Mouse (Mus musculus): ENCODE data around the gene Gmeb2.
A peak's percentile ranks its signal among the peaks of the same experiment; 100 is the strongest.

Gmeb2 gene

DNA sequence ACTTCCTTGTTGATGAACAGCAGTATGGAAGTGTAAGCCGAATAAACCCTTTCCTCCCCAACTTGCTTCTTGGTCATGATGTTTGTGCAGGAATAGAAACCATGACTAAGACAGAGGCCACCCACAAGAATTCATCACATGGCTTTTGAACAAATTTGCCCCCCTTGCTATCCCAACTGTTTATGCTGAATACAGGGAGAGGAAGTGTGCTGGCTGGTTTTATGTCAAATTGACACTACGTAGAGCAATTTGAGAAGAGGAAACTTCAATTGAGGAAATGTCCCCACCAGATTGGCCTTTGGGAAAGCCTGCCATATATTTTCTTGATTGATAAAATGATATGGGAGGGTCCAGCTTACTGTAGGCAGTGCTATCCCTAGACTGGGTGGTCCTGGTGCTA is 14.0 kb downstream of the Gmeb2 start:
- no peak for DNase-seq

DNA sequence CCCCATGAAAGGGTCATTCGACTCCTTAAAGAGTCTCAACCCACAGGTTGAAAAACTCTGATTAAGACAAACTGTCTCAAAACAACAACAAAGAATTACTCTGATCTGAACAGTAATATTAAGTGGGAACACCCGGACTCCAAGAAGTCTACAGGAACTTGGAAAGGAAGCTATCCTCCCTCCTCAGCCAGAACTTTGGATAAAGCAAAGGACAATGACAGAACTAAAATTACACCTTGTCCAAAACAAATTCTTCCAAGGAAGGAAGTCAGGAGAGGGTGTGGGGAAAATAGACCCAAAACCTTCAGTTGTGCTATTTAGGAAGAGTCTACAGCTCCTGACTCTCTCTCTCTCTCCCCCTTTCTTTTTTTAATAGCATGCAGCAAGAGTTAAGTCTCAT is 15.7 kb downstream of the Gmeb2 start:
- DNase-seq = no peak

DNA sequence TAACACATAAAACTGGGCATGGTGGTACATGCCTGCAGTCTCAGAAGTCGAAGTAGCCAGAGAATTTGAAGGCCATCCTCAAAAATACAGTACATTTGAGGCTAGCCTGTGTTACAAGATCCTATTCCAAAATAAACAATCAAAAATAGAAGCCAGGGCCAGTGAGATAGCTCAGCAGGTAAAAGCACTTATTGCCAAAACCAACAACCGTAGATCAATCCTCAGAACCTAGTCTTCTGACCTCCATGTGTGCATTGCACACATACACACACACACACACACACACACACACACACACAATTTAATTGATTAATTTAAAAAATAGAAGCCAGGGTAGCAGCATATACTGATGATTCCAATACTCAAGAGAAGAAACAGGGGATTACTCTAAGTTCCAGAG is 21.0 kb downstream of the Gmeb2 start:
- DNase-seq = no peak

DNA sequence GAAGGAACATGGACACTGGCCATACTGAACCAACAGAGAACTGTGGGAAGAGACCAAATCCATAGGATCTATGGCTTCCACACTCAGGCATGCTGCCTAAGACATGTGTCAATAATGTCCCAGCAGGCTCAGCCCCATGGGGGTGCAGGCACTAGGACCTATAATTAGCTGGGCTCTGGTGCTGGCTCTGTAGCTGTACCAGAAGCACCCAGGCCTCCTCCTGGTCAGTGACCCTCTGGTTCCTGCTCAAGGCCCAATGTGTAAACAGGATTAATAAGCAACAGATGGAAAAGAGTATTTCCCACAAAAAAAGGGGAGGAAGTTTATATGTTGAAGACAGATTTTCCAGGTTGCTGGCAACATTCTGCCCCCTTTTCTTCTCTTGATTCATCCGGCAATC is 34.6 kb downstream of the Gmeb2 start:
- DNase-seq = no peak

DNA sequence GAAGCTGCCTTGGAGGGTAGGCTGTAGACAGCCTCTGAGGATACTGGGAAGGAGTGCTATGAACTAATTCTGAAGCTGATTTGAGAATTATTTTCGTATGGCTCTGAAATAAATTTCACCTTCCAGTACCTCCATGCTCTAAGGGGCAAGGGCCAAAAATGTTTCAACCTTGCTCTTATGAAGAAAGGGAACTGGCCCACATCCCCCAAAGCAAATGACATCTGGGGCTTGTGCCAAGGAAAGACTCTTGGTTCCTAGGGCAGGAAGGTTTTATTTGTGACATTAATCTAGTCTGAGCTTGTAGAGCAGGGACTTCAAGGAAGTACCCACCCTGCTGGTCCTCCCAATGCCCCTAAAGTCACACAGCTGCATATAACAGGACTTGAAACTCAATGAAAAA is 36.0 kb downstream of the Gmeb2 start:
- no peak for DNase-seq

DNA sequence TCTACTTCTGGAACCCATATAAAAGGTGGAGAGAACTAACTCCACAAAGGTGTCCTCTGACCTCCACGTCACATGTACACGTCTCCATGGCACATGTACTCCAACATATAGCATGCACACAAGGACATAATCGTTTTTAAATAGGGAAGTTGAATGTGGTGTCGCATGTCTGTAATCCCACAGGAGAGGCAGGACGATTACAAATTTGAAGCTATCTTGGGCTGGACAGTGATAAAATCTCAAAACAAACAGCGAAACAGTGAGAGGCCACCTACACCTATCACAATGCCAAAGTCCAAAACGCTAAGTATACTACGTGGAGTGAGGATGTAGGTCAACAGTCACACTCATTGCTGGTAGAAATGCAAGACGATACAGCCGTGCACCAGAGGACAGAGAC is 38.6 kb downstream of the Gmeb2 start:
- DNase-seq = no peak

DNA sequence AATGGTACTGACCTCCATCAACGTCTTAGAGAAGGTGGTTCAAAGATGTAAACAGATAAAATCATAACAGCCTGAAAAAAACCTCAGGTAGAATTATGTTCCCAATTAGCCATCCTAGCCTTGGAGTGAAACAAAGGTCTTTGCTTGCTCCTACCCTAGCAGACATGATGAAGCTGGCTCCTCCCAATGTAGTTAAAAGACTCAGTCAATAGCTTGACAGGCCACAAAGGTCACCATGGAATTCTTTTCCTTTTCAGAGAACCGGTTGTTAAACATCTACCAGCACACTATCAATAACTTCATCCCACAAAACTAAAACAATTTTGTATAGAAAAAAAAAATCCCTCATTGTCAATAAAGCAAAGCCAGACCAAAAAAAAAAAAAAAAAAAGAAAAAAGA is 42.8 kb downstream of the Gmeb2 start:
- DNase-seq = no peak

DNA sequence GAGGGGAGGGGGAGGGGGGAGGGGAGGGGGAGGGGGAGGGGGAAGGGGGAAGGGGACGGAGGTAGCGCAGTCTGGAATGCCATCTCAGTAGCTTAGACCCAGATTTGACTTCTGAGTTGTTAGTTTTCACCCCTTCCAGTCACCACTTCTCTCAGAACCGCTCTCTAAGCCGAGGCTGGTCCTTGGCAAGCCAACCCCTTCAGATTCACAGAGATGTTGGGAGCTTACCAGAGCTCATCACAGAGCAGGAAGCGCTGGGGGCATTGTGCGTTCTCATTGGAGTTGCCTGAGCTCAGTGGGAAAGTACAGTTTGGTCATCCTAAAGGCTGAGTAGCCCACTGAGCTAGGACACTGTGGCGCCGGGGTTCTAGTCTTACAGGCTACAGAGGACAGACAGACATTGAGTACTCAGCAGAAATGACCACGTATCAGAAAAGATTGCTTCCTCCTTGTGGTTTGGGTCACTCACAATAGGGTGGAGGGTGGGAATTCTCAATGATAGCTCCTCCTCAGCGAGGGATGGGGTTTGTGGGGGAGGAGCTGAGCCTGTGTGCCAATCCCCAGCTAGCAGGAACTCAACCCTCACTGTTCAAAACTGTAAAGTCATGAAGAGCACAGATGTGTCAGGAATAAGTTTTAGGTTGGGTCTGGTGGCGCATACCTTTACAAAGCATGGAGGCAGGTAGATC is 44.0 kb downstream of the Gmeb2 start:
- DNase-seq = peak; percentile 55

DNA sequence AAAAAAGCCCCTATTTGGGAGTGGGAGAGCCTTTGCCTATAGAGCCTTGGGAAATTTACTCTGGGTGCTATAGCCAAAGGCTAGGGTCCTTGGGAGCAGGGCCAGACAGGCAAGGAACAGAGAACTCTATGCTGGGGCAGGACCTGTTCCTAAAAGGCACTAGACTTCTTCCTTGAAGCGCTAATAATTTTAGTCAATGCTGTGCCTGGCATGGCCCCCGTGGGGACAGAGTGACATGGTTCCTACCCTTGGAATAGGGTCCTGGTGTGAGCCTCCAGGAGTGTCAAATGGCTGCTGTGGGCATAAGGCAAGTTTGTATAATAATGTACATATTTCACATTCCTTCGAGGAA is 45.5 kb downstream of the Gmeb2 start:
- DNase-seq = no peak

DNA sequence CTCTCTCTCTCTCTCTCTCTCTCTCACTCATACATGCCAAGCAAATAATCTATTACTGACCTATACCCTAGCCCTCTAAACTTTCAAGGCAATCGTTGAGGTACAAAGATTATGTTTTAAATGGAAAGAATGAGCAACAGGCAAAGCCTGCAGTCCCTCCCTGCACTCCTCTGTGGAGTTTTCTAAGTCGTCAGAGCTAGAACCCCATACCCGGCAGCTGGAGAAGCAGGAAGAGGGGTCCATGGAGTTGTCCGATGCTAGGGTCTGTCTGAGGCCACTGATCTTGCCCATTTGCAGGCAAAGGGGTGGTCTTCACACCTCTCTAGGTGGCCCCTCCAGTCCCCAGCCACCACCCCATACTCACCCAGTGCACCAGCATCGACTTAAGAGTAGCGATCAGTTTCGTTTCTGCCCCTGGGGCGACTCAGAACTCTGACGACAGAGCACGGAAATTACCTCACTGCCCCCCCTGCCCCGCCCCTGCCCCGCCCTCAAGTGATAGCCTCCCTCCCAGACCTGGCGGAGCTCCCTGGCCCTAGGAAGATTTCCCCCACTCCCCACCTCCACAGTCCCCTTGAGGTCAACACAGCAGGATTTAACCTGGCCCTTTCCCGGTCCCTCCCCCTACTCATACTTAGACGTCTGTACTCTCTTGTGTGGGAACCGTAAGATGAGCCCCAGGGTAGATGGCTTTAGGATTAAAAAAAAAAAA is 46.1 kb downstream of the Gmeb2 start, which contains the start of gene Helz2:
Helz2 (minus strand) TSS at position 426 of the 712 bp plus-strand sequence.
- DNase-seq = peak; percentile 67

DNA sequence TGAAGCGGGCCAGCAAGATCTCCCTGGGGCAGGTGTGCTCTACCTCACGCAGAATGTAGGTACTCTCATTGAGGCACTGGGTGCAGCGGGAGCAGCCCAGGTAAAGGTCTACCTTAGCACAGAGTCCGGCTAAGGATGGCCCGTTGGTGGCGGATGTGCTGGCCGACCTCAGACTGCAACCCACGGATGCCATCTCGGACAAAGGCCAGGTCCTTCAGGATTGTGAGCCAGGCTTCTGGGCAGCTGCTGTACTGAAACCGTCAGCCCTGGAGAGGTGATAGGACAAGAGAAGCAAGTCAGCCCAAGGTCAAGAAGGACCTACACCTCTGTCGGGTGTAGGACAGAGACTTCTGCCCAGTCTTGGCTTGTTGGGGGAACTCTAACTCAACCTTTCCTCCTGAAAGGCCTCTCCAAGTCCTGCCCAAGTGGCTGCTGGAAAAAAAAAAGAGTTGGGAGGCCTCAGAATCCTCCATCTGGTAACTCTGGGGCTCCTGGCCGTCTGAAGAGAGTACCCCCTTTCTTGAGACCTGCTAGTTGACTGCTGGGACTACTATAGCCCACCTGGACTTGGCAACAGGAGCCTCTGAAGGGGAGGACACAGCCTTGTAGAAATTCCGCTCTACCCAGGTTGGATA is 46.9 kb downstream of the Gmeb2 start:
- DNase-seq = no peak

DNA sequence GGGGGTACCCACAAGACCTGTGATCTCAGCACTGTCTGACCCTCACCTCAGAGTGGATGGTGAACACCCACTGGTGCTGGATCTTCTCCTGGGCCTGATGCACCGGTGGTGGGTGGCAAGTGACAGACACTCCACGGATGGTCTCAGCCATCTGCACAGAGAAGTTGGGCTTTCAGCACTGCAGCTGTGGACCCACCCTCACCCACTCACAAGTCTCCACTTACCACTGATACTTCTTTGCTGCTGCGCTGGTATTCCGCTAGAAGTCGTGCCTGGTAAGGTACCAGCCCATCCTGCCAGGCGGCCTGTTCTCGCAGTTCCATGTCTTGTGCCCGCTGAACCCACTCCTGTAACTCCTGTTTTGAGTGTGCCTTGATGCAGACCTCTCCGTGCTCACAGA is 48.6 kb downstream of the Gmeb2 start:
- no peak for DNase-seq

DNA sequence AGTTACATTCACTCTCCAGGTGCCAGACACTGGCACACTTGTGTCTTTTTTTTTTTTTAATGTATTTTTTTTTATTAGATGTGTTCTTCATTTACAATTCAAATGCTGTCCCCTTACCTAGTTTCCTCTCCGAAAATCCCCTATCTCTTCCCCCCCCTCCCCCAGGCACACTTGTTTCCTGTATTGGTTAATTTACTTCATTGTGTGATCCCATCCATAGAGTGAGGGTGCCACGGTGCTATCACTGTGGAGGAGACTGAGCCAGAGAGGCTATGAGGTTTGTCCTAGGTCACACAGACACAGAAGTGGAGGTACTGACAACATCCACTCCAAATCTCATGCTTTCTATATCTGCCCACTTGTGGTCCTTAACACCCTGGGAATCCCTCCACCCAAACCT is 49.0 kb downstream of the Gmeb2 start:
- no peak for DNase-seq

DNA sequence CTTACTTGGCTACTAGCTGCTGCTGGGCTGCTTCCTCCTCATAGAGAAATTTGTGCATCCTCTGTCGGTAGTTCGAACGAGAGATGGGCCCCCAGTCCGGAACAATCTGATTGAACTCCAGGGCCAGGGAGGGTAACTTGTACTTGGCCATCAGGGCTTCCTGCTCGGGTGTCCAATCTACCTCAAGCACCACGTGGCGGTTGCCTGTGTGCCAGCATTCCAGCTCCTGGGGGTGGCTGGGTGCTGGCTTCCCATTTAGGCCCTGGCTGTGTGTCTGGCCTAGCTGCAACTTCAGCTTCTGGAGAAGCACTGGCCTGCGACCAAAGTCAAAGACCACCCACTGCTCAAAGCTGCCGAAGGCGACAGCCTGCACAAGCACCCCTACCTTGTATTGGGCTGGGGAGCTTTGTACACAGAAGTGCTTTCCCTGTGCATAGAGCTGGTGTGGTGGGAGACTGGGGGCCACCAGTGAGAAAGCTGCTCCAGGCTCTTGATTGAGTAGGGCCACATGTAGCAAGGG is 49.7 kb downstream of the Gmeb2 start:
- DNase-seq = no peak

DNA sequence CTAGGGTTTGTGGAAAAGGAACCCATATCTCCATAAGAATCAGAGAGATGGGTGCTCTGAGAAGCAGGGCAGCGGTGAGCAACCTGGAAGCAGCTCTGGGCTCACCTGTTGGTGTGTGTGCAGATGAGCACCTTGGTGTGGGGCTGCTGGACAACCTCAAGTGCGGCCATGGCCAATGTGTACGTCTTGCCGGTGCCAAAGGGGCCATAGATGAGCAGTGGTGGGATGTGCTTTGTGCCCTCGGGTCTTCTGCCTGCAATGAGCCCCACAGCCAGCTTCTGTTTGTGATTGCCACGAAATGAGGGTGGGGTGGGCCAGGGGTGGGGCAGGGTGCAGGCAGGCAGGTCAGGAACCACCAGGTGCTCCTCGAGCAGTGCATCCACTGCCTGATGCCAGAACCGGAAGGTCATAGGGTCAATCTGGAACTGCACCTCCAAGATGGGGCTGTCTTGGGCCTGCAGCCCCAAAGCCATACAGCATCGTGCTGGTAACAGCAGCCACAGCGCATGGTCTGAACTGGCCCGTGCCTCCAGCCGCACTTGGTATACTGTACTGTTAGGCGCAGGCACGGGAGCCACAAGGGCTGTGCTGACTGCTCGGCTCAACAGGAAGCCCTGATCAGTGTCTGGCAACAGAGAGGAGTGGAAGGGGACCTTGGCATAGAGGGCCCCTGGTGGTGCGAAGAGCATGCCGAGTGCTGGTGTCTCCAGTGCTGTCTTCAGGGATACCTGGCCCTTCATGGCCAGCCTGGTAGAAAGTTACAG is 50.4 kb downstream of the Gmeb2 start:
- DNase-seq = no peak

DNA sequence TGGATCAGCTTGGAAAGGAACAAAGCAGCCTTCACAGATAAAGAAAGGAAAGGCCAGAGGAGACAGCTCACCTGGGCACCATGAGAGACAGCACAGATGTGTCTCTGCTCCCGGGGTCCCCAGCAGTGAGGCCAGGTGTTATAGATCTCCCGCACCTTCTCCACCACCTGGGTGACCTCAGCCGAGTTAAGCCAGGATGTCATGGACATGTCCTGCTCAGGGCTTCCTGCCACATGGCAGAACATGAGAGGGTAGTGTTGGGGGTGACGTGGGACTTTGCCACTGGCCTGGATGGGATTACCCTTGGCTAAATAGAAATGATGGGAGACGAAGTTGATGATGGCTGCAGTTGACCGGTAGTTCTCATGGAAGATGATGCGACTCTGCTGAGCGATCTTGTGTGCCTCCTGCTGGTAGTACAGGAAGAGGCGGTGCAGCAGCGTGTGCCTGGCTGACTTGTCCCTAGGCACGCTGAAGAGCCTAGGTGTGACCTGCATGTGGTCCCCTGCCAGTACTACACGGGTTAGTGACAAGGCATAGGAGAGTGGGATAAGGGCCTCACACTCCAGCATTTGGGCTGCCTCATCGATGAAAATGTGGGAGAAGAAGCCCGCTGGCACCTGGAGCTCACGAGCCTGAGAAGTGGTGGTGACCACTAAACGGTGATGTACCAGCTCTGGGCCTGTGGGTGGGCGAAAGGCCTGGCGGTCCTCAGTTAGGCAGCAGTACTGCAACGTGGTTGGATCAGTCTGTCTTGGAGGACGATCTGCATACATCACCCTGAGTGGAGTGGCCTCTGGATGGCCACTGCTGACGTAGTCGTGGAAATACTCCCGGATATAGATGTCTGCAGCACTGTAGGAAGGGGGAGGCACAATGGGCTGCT is 51.9 kb downstream of the Gmeb2 start:
- DNase-seq = no peak

DNA sequence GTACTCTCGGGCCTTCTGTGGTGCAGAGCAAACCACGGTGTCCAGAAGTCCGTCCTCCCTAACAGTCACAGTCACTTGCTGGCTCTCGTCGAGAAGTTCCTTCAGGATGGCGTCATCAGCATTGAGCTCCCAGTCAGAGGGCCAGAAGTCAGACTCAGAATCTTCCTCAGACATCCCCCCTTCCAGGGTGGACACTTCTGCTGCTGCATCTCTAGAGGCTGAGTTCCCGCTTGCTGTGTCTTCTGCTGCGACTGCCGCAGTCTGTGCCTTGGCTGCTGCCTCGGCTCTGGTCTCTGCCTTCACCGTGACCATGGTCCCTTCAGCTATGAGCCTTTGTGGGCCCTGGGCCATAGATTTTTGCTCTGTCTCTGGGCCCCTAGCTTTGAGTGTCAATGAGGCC is 53.2 kb downstream of the Gmeb2 start:
- no peak for DNase-seq

DNA sequence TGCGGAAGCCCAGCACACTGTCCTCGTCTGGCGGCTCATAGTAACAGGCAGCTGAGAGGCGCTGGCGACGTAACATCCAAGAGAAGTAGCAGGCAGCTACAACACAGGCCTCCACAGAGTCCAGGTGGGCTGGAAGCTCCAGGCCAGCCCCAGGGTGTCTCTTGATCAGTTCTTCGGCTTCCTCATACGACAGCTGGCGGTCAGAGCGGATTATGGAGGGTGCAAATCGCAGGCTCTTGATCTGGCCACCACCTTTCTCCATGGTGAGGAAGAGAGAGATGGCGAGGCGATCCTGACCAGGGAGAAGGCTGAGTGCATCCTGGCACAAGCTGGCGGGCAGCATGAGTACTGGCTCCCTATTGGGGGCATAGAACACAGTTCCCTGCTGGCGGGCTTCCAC is 54.4 kb downstream of the Gmeb2 start:
- DNase-seq = no peak

DNA sequence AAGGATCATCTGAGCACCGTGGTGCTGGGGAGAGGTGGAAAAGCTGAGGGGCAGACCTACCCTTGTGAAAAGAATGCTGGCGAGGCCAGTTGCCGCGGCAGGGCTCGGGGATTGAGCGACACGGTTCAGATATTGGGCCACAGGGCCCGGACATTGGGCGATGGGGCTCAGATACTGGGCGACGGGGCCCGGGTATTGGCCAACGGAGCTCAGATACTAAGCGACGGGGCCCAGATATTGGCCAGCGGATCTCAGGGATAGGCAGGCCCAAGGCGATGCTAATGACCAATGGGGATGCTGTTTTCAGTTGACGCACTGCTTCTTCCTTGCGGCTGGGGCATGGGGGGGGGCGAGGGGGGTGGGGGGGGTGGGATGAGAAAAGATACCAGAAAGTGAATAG is 56.7 kb downstream of the Gmeb2 start:
- DNase-seq = no peak

DNA sequence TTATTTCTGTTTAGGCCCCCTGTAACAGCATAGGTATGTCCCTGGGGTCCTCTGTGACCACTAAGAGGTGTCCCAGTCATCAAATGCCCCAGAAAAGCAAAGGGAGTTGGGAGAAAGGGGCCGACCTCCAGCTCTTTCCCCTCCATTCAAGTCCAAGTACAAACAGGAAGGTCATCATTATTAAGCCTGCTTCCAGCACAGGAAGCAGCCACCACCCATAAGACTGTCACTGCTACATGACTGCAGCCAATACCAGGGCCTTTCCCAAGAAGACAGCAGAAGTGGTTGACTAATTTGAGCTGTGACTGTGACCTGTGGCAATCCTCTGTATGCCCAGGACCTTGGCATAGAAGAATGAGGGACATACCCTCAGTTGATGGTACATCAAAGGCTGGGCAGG is 59.5 kb downstream of the Gmeb2 start:
- no peak for DNase-seq

DNA sequence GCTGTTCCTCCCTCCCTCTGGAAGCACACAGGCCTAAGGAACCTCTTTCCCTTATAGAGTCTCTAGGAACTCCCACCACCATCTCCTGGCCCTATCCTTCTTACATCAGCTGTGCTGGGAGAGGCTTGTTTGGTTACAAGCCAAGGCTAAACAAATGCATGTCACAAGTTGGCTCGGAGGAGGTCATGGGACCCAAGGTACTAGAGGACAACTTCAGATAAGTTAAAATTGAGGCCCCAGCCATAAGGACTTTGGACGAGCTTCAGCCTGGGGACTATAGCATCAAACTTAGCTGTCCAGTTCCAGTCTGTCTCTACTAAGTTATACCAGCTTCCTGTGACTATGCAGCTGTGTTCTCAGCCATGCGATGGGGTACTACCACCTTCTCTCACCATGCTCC is 60.7 kb downstream of the Gmeb2 start:
- DNase-seq = no peak

DNA sequence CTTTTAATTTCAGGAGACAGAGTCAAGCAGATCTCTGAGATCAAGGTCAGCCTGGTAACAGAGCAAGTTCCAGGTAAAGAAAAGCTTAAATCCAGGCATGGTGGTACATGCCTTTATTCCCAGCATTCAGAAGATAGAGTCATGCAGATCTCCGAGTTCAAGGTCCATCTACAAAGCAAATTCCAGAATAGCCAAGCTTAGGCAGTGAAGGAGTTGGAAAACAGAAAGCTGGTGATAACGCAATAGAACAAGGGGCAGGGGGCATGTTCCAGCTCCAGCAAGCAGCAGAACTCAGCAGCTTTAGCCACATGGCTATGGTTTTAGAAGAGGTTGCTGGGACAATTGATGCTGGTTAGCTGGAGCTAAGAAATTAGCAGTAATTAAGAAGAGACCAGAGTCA is 62.8 kb downstream of the Gmeb2 start:
- no peak for DNase-seq

Data from kidney, postnatal 10 days (tissue).